Mouse (Mus musculus): ENCODE measurements around the gene Gpx7. TPM values are rescaled to one million over a fixed set of nuclear protein-coding genes. Genes with fewer than 3 reads are reported as not detected.

Gene Gpx7
- 38.6 and 39.1 TPM in 2 replicates for polyA plus RNA-seq (2015; fragmentation: Nextera tagmentation; extraction: Ambion mirVana)

DNA sequence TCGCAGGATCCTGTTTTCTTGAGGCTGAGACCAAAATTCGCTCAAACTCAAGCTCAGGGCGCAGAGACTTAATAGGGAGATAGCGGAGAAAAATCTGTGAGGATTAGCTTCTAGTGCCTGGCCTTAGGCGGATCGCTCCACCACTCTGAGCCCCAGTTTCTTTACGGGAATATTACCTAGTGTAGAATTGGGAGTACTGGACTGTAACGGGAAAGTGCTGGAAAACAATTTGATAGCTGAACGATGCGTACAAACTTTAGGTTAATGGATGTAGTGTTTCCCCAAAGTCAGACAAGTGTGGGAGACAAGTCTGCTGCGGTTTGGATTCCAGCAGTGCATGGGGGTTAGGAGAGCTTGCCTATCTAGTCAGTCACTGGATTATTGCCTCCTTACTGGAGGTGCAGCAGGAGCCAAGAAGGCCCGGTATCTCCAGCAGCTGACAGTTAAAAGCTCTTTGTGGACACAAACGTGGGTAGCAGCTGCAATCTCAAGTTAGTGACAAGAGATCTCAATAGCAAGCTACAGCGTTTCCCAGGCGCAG, at the start of gene Gpx7:
Gpx7 (minus strand) TSS at position 101 of the 541 bp plus-strand sequence.
- peak within 1 kb of the TSS; percentile 52 for H3K4me3 ChIP-seq (ENCODE audit: low read length)
- H3K9me3 ChIP-seq (ENCODE audit: control insufficient read depth, low read length): no peaks in the 10 kb centered on the region
- H3K4me2 ChIP-seq (ENCODE audit: low read length): peak within 1 kb of the TSS; percentile 92
- H3K27ac ChIP-seq (ENCODE audit: low read depth, low read length): peak within 1 kb of the TSS; percentile 44
- WGBS: 6% methylated on average over 15 of the region's 15 CpGs
- H3K9ac ChIP-seq (ENCODE audit: low read depth, low read length): peak within 1 kb of the TSS; percentile 78
- H3K36me3 ChIP-seq (ENCODE audit: control insufficient read depth, insufficient read depth, low read length): no peaks in the 10 kb centered on the region
- ATAC-seq: no peak
- no peaks in the 10 kb centered on the region for H3K27me3 ChIP-seq (replicated peaks; ENCODE audit: control insufficient read depth, insufficient read depth, low read length)
- peaks cover 14% of the 10 kb centered on the region for H3K4me1 ChIP-seq (ENCODE audit: control insufficient read depth, insufficient read depth, low read depth, low read length)

DNA sequence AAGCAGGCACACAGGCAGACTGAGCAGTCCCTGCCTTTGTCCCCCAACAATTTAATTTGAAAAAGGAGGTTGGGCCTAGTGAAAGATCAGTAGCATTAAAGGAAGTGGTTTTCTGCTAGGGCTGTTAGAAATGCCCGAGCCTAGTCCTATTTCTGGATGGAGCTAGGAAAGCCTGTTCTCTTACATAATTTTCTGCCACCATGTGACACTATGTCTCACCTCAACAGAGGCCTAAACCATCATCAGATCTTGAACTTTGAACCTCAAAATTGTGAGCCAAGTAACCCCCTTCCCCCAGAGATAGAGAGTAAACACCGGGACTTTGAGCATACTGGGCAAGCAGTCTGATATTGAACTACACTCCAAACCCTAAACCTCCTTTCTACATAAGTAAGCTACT, 49.3 kb upstream of the Gpx7 start:
- H3K27ac ChIP-seq (ENCODE audit: low read depth, low read length): no peak overlapping the region
- 74% methylated on average over 2 of the region's 2 CpGs for WGBS

DNA sequence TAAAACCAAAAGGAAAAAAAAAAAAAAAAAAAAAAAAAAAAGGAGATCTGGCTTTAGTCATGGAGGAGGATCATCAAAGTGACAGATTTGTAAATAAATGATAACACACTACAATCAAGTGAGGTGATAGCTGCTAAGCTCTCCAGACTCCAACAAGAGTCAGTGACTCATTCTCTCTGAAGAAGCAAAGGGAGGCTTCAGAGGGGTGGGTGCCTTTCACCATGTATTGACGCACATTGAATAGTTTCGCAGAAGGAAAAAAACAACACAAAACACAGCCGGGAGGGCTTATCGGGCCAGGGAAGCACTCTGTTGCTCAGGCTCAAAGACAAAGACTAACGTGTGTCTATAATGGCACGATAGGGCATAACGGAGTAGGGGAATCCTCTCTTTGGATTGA, 41.3 kb upstream of the Gpx7 start:
- no peaks in the 10 kb centered on the region for H3K9me3 ChIP-seq (ENCODE audit: control insufficient read depth, low read length)
- WGBS: 77% methylated on average over 7 of the region's 7 CpGs
- no peak for ATAC-seq

More for the DNA sequence above, 49.3 kb upstream of the Gpx7 start:
- Histone ChIP-seq H3K4me1 (ENCODE audit: control insufficient read depth, insufficient read depth, low read depth, low read length) (peaks cover 8% of the 10 kb centered on the region), H3K27me3 (replicated peaks; ENCODE audit: control insufficient read depth, insufficient read depth, low read length) (no peaks in the 10 kb centered on the region), H3K36me3 (ENCODE audit: control insufficient read depth, insufficient read depth, low read length) (no peaks in the 10 kb centered on the region), H3K9ac (ENCODE audit: low read depth, low read length) (no peak overlapping the region), H3K9me3 (ENCODE audit: control insufficient read depth, low read length) (no peaks in the 10 kb centered on the region), H3K4me3 (ENCODE audit: low read length) (no peak overlapping the region), H3K4me2 (ENCODE audit: low read length) (no peak overlapping the region)
- no peak for ATAC-seq

DNA sequence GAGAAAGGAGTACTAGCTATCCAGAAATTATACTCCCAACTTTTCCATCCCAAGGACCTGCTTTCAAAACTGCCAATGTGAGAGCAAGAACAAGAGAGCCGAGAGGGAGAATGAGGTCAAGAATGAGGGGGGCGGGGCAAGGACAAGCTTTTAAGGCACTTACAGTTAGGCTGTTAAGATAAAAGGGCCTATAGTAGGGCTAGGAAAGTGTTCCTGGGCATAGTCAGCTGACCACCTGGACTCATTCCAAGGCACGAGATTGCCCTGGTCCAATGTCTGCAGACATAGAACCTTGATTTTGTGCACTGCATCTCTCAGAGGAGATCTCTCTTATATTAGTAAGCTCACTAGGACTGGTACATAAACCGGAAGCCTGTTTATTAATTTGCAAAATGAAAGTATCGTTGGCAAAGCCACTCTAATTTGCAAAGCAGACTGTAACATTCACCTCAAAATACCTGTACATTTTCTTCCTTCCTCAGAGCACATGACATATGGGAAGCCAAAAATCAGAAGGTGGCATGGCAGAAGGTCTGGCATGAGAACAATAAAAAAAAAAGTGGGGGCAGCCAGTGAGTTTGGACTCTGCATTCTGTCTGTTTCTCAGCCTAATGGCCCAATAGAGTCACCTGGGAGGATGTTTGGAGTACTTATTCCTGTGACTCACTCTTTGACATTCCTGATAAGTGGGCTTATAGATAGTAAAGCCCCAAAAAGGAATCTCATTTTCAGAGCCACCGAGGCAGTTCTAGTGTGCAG, 31.5 kb upstream of the Gpx7 start:
- H3K9me3 ChIP-seq (ENCODE audit: control insufficient read depth, low read length): no peaks in the 10 kb centered on the region
- no peaks in the 10 kb centered on the region for H3K4me1 ChIP-seq (ENCODE audit: control insufficient read depth, insufficient read depth, low read depth, low read length)
- H3K4me2 ChIP-seq (ENCODE audit: low read length): no peak overlapping the region
- H3K9ac ChIP-seq (ENCODE audit: low read depth, low read length): no peak overlapping the region
- no peaks in the 10 kb centered on the region for H3K27me3 ChIP-seq (replicated peaks; ENCODE audit: control insufficient read depth, insufficient read depth, low read length)
- no peak for ATAC-seq
- H3K4me3 ChIP-seq (ENCODE audit: low read length): no peak overlapping the region
- no peaks in the 10 kb centered on the region for H3K36me3 ChIP-seq (ENCODE audit: control insufficient read depth, insufficient read depth, low read length)
- H3K27ac ChIP-seq (ENCODE audit: low read depth, low read length): no peak overlapping the region
- 69% methylated on average over 6 of the region's 6 CpGs for WGBS

More for the DNA sequence above, 41.3 kb upstream of the Gpx7 start:
- Histone ChIP-seq H3K27ac (ENCODE audit: low read depth, low read length) (no peak overlapping the region), H3K9ac (ENCODE audit: low read depth, low read length) (no peak overlapping the region), H3K4me1 (ENCODE audit: control insufficient read depth, insufficient read depth, low read depth, low read length) (no peaks in the 10 kb centered on the region), H3K4me2 (ENCODE audit: low read length) (no peak overlapping the region), H3K27me3 (replicated peaks; ENCODE audit: control insufficient read depth, insufficient read depth, low read length) (no peaks in the 10 kb centered on the region), H3K36me3 (ENCODE audit: control insufficient read depth, insufficient read depth, low read length) (no peaks in the 10 kb centered on the region), H3K4me3 (ENCODE audit: low read length) (no peak overlapping the region)

DNA sequence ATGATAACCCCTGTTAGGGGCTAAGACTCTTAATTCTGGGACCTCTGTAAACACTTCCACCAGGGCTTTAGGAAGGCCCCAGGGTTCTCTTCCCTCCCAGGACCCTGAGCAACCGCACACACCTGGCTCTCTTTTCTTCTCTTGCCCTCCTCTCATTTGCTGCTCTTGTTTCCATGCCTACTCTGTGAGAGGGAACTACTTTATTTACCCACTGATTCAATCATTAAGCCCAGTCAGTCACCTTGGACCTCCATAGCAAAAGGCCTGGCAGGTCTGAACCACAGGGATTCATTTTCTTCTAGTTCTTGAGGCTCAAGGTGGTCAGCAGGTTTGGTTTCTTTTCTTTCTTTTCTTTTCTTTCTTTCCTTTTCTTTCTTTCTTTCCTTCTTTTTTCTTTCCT, 29.5 kb upstream of the Gpx7 start:
- 86% methylated on average over 1 of the region's 1 CpGs for WGBS
- Histone ChIP-seq H3K36me3 (ENCODE audit: control insufficient read depth, insufficient read depth, low read length) (no peaks in the 10 kb centered on the region), H3K4me3 (ENCODE audit: low read length) (no peak overlapping the region), H3K4me1 (ENCODE audit: control insufficient read depth, insufficient read depth, low read depth, low read length) (peaks cover 5% of the 10 kb centered on the region; the same call in 1 of the 2 replicates), H3K9me3 (ENCODE audit: control insufficient read depth, low read length) (no peaks in the 10 kb centered on the region), H3K27me3 (replicated peaks; ENCODE audit: control insufficient read depth, insufficient read depth, low read length) (no peaks in the 10 kb centered on the region), H3K27ac (ENCODE audit: low read depth, low read length) (no peak overlapping the region), H3K4me2 (ENCODE audit: low read length) (no peak overlapping the region), H3K9ac (ENCODE audit: low read depth, low read length) (no peak overlapping the region)
- no peak for ATAC-seq

DNA sequence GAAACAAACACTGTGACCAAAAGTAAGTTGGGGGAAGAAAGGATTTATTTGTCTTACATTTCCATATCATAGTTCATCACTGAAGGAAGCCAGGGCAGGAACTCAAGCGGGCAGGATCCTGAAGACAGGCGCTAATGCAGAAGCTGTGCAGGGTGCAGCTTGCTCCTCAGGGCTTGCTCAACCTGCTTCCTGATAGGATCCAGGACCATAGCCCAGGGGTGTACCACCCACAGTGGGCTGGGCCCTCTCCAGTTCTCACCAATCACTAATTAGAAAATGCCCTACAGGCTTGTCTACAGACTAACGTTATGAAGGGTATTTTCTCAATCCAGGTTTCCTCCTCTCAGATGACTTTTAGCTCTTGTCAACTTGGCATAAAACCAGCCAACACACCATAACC, 28.9 kb upstream of the Gpx7 start:
- no peak overlapping the region for H3K4me3 ChIP-seq (ENCODE audit: low read length)
- H3K4me1 ChIP-seq (ENCODE audit: control insufficient read depth, insufficient read depth, low read depth, low read length): peaks cover 9% of the 10 kb centered on the region; the same call in 1 of the 2 replicates
- no peak for ATAC-seq
- H3K27ac ChIP-seq (ENCODE audit: low read depth, low read length): no peak overlapping the region
- no peaks in the 10 kb centered on the region for H3K9me3 ChIP-seq (ENCODE audit: control insufficient read depth, low read length)
- 76% methylated on average over 3 of the region's 3 CpGs for whole genome bisulfite sequencing
- H3K36me3 ChIP-seq (ENCODE audit: control insufficient read depth, insufficient read depth, low read length): no peaks in the 10 kb centered on the region
- no peak overlapping the region for H3K9ac ChIP-seq (ENCODE audit: low read depth, low read length)
- H3K4me2 ChIP-seq (ENCODE audit: low read length): no peak overlapping the region
- H3K27me3 ChIP-seq (replicated peaks; ENCODE audit: control insufficient read depth, insufficient read depth, low read length): no peaks in the 10 kb centered on the region

DNA sequence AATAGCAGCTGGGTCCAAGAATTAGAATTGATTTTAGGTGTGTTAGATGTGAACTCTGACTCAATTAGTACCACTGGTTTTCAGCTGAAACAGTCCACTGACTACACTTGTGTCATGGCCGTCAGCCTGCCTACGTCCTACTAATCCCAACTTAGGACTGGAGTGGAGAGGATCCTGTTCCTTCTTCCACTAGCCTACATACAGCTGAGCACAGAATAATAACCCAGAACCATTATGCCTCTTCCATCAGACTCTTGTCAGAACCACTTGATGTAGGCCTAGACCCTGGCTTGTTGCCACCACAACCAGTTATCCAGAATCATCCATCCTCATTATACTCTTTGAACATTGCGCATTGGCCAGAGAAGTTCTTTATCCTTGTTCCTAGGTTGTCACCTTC, 28.0 kb upstream of the Gpx7 start:
- Histone ChIP-seq H3K36me3 (ENCODE audit: control insufficient read depth, insufficient read depth, low read length) (no peaks in the 10 kb centered on the region), H3K9me3 (ENCODE audit: control insufficient read depth, low read length) (no peaks in the 10 kb centered on the region), H3K27me3 (replicated peaks; ENCODE audit: control insufficient read depth, insufficient read depth, low read length) (no peaks in the 10 kb centered on the region), H3K27ac (ENCODE audit: low read depth, low read length) (no peak overlapping the region), H3K4me2 (ENCODE audit: low read length) (no peak overlapping the region), H3K4me1 (ENCODE audit: control insufficient read depth, insufficient read depth, low read depth, low read length) (peaks cover 9% of the 10 kb centered on the region; the same call in 1 of the 2 replicates), H3K4me3 (ENCODE audit: low read length) (no peak overlapping the region), H3K9ac (ENCODE audit: low read depth, low read length) (no peak overlapping the region)
- no peak for ATAC-seq
- 96% methylated on average over 3 of the region's 3 CpGs for WGBS

DNA sequence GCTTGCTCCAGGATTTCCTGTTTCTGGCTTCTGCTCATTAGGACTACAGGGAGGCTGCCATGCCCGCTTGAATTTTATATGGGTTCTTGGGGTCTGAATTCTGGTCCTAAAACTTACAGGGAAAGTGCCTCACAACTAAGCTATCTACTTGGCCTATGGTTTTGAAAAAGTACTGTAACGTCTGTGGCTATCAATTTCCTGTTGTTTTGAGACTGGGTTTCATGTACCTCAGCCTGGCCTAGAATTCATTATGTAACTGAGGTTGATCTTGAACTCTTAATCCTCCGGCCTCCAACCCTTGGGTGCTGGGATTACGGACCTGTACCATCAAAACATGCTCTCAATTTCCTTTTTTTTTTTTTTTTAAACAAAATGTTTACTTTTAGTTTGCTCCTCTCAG, 27.5 kb upstream of the Gpx7 start:
- Histone ChIP-seq H3K9ac (ENCODE audit: low read depth, low read length) (no peak overlapping the region), H3K9me3 (ENCODE audit: control insufficient read depth, low read length) (no peaks in the 10 kb centered on the region), H3K27me3 (replicated peaks; ENCODE audit: control insufficient read depth, insufficient read depth, low read length) (no peaks in the 10 kb centered on the region), H3K4me1 (ENCODE audit: control insufficient read depth, insufficient read depth, low read depth, low read length) (peaks cover 9% of the 10 kb centered on the region; the same call in 1 of the 2 replicates), H3K27ac (ENCODE audit: low read depth, low read length) (no peak overlapping the region), H3K4me3 (ENCODE audit: low read length) (no peak overlapping the region), H3K36me3 (ENCODE audit: control insufficient read depth, insufficient read depth, low read length) (no peaks in the 10 kb centered on the region), H3K4me2 (ENCODE audit: low read length) (no peak overlapping the region)
- WGBS: 82% methylated on average over 4 of the region's 4 CpGs
- ATAC-seq: no peak

DNA sequence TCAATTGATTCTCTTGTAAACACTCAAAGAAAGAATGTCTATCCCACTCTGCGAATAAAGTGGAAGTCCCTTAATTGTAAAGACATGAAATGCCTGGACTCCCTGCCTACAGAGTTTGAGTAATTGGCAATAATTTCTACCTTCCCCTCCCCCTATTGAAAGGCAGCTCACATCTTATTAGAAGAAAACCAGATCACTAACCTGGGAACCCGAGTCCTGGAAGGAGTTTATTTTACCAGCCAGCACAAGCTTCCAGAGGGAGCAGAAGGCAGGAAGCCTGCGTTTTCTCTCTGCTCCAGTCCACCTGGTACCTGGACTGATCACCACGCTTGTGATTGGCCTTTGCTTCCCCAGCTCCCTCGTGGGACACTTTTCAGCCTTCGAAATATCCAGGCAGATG, 26.6 kb upstream of the Gpx7 start:
- Histone ChIP-seq H3K4me1 (ENCODE audit: control insufficient read depth, insufficient read depth, low read depth, low read length) (peaks cover 9% of the 10 kb centered on the region; the same call in 1 of the 2 replicates), H3K27me3 (replicated peaks; ENCODE audit: control insufficient read depth, insufficient read depth, low read length) (no peaks in the 10 kb centered on the region), H3K36me3 (ENCODE audit: control insufficient read depth, insufficient read depth, low read length) (no peaks in the 10 kb centered on the region), H3K9me3 (ENCODE audit: control insufficient read depth, low read length) (no peaks in the 10 kb centered on the region), H3K4me2 (ENCODE audit: low read length) (no peak overlapping the region), H3K9ac (ENCODE audit: low read depth, low read length) (no peak overlapping the region), H3K27ac (ENCODE audit: low read depth, low read length) (no peak overlapping the region), H3K4me3 (ENCODE audit: low read length) (no peak overlapping the region)
- 31% methylated on average over 6 of the region's 6 CpGs for WGBS
- ATAC-seq: no peak
